Mouse (Mus musculus): Measurements from ENCODE around the gene Wnt6.

Wnt6 gene

GRCm38 (mm10) chr1:74775816-74776215 is 4.1 kb downstream of the Wnt6 start:
- DNase-seq, result peak; percentile 23

DNA sequence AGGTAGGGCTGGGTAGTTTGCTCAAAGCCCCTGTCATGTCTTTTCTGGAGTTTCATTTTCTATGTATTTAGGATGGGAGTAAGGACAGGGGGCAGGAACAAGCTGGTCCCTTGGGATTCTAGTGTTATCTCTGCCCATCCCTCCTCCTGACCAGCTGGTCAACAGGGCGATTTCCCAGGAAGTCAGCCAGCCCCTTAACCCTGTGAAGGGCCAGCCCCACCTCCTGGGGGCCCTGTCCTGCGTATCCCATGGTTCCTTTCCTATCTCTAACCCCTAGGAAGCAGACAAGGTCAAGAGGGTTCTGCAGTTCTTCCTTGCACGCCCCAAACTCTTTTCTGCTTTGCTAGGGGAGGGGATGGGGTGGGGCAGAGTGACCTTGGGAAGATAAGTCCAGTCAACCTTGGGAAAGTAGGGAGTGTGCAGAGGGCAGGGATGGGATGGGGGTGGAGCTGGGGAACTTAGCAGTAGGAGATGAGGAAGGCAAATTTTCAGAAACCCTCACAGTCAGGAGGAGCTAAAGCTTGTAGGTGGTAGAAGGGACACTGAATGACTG is 7.3 kb downstream of the Wnt6 start:
- DNase-seq, result no peak

DNA sequence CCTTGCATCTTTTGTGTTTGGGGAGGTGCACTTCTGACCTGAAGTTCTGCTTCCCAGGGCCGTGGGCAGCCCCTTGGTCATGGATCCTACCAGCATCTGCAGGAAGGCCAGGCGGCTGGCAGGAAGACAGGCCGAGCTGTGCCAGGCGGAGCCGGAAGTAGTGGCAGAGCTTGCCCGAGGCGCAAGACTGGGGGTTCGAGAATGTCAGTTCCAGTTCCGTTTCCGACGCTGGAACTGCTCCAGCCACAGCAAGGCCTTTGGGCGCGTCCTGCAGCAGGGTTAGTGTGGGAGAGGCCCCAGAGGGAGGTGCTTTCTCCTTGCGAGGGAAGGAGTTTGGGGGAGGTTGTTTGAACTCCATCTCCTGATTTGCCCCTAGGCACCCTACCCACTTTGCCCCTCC is 10.4 kb downstream of the Wnt6 start:
- DNase-seq, result no peak

- no peak for DNase-seq
These were observed 11.9 kb downstream of the Wnt6 start for GRCm38 (mm10) chr1:74783554-74783953.

DNA sequence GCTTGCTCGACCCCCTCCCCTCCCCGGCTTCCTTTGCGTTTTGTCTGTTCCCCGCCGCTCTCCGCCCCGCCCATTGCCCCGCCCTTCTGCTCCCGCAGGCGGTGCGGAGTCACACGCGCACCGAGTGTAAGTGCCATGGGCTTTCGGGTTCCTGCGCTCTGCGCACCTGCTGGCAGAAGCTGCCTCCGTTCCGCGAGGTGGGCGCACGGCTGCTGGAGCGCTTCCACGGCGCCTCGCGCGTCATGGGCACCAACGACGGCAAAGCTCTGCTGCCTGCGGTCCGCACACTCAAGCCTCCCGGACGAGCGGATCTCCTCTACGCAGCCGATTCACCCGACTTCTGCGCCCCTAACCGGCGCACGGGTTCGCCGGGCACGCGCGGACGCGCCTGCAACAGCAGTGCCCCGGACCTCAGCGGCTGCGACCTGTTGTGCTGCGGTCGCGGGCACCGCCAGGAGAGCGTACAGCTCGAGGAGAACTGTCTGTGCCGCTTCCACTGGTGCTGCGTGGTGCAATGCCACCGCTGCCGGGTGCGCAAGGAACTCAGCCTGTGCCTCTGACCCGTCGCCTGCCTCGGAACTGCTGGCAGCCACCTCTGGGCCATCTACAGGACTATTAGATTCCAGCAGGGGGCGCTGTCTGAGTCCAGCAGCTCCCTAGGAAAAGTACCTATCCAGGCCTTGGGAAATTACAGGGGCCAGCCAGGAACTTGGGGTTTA is 12.5 kb downstream of the Wnt6 start:
- peak; percentile 33 for DNase-seq

DNA sequence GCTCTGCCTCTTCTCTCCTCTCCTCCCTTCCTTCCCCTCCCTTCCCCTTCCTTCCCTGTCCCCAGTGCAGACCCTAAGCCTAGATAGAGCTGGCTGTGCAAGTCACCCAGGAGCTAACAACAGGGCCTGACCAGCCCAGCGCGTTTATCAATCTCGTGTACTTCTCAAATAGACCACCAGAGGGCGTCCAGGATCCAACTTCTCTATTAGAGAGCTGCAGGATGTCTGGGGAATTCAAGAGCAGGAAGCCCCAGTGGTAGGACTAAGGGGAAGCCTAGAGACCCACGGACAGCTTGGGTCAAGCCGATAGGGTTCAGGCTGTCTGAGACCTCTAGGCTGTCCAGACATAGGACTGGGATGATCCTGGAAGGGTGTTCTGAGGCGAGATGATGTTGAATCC is 16.2 kb downstream of the Wnt6 start:
- peak; percentile 76 for DNase-seq

- DNase-seq, result no peak
These were observed 17.0 kb downstream of the Wnt6 start for GRCm38 (mm10) chr1:74788603-74789176.

- no peak for DNase-seq
These were observed 18.4 kb downstream of the Wnt6 start for GRCm38 (mm10) chr1:74790095-74790494.

GRCm38 (mm10) chr1:74791249-74791648 is 19.6 kb downstream of the Wnt6 start, which contains the start of gene Wnt10a:
Gene Wnt10a, plus strand, starts transcription at chr1:74791516.
- DNase-seq, result no peak

GRCm38 (mm10) chr1:74792831-74793660 is 21.4 kb downstream of the Wnt6 start:
- DNase-seq, result no peak

DNA sequence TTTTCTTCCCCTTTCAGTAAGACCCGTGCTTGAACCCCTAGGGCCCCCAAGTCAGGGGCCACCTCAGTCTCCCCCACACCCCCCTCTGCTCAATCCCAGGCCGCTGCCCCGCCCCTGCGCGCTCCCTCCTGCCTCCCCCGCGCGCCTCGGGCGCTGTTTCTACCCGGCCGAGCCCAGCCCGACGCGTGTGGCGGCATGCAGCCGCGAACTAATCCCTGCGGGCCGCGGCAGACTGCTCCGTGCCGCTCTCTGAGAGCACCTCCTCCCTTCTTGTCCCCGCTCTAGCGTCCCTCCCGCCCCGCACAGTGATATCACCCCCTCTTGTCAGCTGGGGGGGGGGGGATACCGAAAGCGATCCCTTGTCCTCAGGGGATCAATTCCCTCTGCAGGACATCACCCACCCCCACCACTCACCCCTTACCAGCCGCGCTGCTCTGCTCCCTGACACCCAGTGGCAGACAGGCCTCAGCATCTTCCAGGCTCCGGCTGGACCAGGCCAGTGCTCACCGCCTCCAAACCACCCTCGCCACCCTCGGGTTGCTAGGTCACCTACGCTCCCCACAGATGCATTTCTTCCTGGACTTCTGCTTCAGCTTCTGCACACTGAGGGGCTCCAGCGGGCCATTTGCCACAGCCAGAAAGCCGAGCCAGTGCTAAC is 22.9 kb downstream of the Wnt6 start:
- DNase-seq, result no peak

DNA sequence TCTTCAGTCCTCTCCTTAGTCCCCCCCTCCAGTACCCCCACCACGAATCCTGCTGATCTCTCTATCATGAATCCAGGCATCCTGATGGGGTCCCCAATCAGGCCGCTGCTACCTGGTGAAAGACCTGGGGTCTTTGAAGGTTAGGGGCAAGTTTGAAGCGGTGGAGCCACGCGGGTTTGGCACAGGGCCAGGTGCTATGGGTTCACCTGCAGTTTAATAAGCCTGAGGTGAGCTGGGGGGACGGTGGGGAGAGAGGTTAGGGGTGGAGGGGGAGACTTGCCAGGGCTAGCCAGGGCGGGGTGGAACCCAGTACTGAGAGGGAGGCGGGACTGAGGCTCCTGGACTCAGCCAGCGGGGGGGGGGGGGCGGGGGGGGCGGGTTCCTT is 23.4 kb downstream of the Wnt6 start:
- no peak for DNase-seq

- no peak for DNase-seq
These were observed 25.8 kb downstream of the Wnt6 start for GRCm38 (mm10) chr1:74797459-74797858.

DNA sequence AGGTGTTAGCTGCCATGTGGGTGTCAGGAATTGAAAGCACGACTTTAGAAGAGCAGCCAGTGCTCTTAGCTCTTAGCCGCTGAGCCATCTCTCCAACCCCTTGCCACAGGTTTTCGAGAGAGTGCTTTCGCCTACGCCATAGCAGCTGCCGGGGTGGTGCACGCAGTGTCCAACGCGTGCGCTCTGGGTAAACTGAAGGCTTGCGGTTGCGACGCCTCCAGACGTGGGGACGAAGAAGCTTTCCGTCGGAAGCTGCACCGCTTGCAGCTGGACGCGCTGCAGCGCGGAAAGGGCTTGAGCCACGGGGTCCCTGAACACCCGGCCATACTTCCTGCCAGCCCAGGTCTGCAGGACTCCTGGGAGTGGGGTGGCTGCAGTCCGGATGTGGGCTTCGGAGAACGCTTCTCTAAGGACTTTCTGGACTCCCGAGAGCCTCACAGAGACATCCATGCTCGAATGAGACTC is 28.8 kb downstream of the Wnt6 start:
- DNase-seq, result no peak

GRCm38 (mm10) chr1:74801631-74802140 is 30.0 kb downstream of the Wnt6 start:
- DNase-seq, result no peak

GRCm38 (mm10) chr1:74802795-74803656 is 31.3 kb downstream of the Wnt6 start:
- DNase-seq, result peak; percentile 87

DNA sequence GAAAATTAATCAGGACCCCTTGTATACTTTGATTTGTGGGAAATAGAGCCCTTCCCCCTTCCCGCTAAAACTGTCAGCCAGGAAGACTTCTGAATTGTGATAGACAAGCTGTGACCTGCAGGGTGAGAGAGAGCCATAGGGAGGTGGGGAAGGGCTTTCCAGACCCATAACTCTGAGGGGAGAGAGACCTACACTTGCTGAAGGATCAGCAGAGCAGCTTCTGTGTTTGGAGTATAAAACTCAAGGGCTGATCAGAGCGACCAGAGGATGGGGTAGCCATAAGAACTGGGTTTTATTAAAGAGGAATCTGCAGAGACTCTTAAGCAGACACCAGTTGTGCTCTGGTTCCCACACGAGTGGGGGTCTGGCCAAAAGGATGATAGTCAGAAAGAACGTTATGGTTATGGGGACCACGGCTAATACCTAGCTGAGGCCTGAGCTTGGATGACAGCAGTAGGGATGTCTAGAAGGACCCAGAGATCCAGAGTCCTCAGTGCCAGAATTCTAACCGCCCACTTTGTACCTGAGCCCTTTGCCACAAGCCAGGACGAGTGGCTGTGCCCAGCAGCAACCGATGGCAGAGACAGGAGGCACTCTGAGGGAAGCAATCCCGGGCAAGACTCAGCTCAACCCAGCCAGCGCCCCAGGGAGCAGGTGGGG is 32.6 kb downstream of the Wnt6 start:
- DNase-seq, result no peak

GRCm38 (mm10) chr1:74805340-74805835 is 33.7 kb downstream of the Wnt6 start:
- DNase-seq, result no peak

GRCm38 (mm10) chr1:74805843-74806242 is 34.2 kb downstream of the Wnt6 start:
- DNase-seq, result no peak

- peak; percentile 51 for DNase-seq
These were observed 34.9 kb downstream of the Wnt6 start for GRCm38 (mm10) chr1:74806360-74807311.

All from thymus, postnatal 14 days (tissue).